Mouse (Mus musculus): ENCODE measurements around the gene Olfr1420.
"Not testable (repeated sequence)": the region's sequence is repeated elsewhere in the genome, so short reads cannot be mapped to it uniquely, and the experiment has no call there.

The Olfr1420 gene

GRCm38 (mm10) chr19:11886265-11886664 lies at the start of gene Olfr1420:
Gene Olfr1420, plus strand, starts transcription at chr19:11886565.
- no peak for DNase-seq (ENCODE audit: low read depth, low spot score)

GRCm38 (mm10) chr19:11839119-11839518 lies 47.2 kb upstream of the Olfr1420 start, which contains the start of gene Olfr1417:
Gene Olfr1417, minus strand, starts transcription at chr19:11839219.
- no peak for DNase-seq (ENCODE audit: low read depth, low spot score)

GRCm38 (mm10) chr19:11846333-11846732 lies 40.0 kb upstream of the Olfr1420 start:
- DNase-seq (ENCODE audit: low read depth, low spot score): peak; percentile 29

DNA sequence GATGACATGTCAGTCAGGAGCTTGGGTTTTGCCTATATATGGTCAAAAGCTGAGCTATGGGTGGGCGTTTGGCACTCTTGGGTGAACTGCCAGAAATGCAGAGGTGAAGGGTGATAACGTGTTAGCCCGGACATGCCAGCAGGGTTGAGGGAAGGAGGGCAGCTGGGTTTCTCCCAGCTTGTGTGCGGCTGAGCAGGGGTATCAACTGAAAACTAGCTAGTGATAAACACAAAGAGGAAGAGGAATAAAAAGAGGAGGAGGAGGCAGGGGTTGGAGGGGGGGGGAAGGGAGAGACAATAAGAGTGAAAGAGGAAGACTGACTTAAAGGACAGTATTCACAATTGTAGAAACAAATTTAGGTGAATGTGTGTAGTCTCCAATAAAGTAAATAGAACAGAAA lies 33.7 kb upstream of the Olfr1420 start:
- no peak for DNase-seq (ENCODE audit: low read depth, low spot score)

GRCm38 (mm10) chr19:11854821-11855220 lies 31.5 kb upstream of the Olfr1420 start:
- DNase-seq (ENCODE audit: low read depth, low spot score): no peak

DNA sequence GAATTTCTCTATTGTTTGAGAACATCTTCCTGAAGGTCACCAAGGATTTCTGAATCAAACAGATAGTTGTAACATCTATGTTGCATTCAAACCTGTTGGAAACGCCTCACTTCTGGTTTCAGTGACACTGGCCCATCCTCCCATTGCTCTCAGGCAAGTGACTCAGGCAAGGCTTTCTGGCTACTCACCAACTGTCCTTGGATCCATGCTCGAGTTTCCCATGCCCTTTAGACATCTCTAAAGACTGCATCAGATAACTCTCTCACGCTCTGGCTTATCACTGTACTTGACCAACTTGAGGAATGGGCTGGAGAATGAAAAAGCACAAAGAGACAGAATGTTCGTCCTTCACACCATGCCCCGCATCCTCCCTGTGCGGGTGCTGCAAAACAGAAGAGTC lies 29.9 kb upstream of the Olfr1420 start:
- no peak for DNase-seq (ENCODE audit: low read depth, low spot score)

DNA sequence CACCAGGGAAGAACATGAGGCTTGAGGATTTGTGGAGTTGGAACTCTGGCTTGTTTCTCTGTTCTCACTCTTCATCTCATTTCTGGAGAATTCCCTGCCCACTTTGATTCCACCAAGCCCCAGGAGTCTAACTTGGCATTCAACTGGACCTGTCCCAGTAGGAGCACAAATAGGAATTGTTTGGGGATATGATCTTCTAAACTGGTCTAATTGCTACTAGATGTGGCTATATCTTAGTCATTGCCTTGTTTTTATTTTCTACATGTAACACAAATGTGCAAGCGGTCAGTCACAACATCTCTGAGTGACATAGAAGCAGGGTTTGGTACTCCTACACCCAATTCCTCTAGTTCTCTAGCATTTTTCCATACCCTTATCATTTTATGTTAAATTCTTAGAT lies 25.4 kb upstream of the Olfr1420 start, which contains the start of gene Olfr1418:
TSS of gene Olfr1418 (minus strand) at position 101 of the 400 bp plus-strand sequence.
- DNase-seq (ENCODE audit: low read depth, low spot score): no peak

DNA sequence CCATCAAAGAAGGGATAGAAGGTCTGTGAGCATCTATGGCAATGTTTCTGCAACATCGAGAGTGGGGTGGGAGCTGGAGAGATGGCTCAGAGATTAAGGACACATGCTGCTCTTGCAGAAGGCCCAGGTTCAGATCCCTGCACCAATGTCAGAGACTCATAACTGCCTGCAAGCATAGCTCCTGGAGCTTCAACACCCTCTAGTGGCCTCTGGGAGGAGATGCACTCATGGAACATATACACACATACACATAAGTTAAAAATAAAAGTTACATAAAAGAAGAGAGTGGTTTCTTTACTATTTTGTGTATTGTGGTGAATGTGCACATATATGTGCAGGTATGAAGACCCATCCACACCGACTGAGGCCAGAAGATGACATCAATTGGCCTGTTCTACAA lies 18.5 kb upstream of the Olfr1420 start:
- no peak for DNase-seq (ENCODE audit: low read depth, low spot score)

GRCm38 (mm10) chr19:11875006-11875405 lies 11.4 kb upstream of the Olfr1420 start, which contains the start of gene Olfr1419:
Gene Olfr1419, minus strand, starts transcription at chr19:11875106.
- no peak for DNase-seq (ENCODE audit: low read depth, low spot score)

- not testable (repeated sequence) for DNase-seq (ENCODE audit: low read depth, low spot score)
Measured at GRCm38 (mm10) chr19:11878404-11878803, 8.0 kb upstream of the Olfr1420 start.

GRCm38 (mm10) chr19:11911021-11911420 lies 24.7 kb downstream of the Olfr1420 start:
- DNase-seq (ENCODE audit: low read depth, low spot score): no peak

GRCm38 (mm10) chr19:11911603-11912002 lies 25.2 kb downstream of the Olfr1420 start:
- DNase-seq (ENCODE audit: low read depth, low spot score): peak; percentile 47

DNA sequence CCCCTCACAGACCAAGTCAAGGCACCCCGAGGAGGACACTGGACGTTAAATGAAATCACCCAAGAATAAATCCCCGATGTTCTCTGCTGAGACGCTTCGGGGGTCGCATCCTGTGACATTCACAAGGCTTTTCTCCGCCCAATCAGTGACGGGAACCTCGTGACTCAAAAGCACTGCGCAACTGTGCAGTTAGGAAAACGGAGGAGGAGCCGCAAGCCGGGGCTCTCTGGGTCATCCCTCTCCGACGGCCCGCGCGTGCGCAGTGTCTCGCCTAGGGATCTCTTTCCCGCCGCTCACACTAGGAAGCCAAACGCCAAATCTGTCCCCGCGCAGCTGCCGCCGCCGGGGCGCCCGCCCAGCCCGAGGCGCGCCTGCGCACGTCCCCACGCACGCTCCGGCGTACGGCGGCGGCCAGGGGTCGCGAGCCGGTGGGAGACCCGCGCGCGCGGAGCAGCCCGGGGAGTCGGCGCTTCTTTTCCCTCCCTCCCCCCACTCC lies 25.7 kb downstream of the Olfr1420 start, which contains the start of gene Patl1:
TSS of gene Patl1 (plus strand) at position 363 of the 496 bp plus-strand sequence.
- peak; percentile 99 for DNase-seq (ENCODE audit: low read depth, low spot score)

DNA sequence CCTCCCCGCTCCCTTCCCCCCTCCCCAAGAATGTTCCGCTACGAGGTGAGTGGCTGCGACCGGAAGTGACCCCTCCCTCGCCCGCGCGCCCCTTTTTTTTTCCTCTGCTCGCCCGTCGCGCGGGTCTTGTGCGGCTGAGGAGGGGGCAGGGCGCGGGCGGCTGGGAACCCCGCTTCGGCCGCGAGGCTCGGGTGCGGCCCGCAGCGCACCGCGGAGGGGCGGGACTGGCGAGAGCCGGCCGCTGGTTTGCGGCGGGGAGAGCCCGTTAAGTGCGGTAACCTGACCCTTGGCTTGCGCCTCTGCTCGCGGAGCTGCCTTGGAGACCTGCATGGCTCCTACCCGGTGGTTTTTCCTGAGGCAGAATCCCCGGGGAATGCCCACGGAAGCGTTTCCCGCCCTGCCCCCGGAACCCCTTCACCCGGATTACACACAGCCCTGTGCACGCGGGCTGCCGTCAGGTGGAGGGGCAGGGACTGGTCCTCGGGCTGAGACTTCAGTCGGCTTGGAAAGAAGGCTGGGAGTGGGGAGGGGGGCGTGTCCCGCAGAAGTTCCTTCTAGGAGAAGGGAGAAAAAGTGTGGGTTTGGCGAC lies 26.3 kb downstream of the Olfr1420 start:
- DNase-seq (ENCODE audit: low read depth, low spot score): peak; percentile 38

DNA sequence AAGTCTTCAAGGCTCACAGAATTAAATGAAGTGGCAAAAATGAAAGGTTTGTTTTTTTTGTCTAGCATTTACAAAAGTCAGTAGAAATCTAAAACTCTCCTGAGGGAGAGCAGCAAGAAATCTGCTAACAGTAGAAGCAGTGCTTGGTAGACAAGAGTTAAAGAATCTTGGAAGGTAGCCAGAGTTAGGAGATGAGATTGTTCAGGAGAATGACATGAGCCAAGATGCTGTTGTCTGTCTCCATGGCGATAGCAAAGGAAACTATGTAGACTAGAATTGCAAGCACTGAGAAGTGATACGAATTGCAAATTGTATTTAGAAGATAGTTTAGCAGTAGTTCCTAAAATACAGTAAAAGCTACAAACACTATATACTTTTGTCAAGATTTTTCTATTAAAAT lies 29.4 kb downstream of the Olfr1420 start:
- peak; percentile 76 for DNase-seq (ENCODE audit: low read depth, low spot score)

DNA sequence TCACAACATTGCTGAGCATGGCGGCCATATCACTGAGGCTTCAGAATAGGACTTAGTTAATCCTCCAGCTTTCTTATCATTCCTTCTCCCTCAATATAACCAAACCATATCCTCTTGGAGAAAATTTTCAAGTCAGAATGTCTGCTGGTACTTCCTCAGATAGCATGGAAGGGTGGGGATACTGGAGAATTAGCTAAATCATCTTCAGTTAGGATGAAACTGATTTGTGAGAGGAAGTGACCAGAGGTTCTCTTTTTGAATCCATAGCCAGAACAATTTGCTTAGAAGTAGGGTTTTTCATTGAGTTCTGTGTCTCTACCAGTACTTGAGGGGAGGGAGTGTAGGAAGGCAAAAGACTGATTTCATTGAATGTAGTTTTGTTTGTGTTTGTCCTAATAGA lies 35.7 kb downstream of the Olfr1420 start:
- DNase-seq (ENCODE audit: low read depth, low spot score): no peak

DNA sequence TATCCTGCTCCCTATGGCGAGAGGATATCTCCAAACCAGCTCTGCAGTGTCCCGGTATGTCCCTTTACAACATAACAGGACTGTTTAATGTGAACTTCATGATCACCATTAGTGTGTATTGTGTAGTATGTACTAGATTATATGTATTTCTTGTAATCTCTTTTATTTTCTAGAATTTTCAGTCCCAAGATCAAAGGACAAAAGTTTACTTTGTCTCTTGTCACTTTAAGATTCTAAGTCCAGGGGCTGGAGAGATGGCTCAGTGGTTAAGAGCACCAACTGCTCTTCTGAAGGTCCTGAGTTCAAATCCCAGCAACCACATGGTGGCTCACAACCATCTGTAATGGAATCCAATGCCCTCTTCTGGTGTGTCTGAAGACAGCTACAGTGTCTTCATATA lies 36.1 kb downstream of the Olfr1420 start:
- DNase-seq (ENCODE audit: low read depth, low spot score): not testable (repeated sequence)

GRCm38 (mm10) chr19:11926380-11926779 lies 40.0 kb downstream of the Olfr1420 start:
- DNase-seq (ENCODE audit: low read depth, low spot score): no peak

DNA sequence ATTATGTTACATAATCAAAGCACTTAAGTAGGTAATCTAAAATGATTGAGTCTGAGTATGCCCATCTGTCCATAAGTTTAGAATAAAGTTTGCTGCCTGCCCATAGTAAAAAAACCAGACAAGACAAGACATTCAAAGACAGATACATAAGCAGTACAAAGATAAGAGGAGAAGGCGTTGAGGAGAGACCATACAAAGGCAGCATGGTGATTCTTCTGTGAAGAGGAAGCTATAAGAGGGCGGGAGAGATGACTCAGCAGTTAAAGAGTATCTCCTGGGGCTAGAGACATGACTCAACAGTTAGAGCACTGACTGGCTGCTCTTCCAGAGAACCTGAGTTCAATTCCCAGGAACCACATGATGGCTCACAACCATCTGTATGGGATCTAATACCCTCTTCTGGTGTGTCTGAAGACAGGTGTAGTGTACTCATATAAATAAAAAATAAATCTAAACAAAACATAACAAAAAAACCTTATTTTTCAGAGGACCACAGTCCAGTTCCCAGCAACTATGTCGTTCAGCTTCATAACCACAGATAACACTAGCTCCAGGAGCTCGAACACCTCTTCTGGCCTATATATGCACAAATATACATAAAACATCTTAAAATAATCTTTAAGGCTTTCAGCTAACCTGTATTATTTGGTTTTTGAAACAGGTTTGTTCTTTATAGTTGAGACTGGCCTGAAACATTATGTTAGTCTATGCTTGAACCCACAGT lies 41.8 kb downstream of the Olfr1420 start:
- DNase-seq (ENCODE audit: low read depth, low spot score): peak; percentile 30

DNA sequence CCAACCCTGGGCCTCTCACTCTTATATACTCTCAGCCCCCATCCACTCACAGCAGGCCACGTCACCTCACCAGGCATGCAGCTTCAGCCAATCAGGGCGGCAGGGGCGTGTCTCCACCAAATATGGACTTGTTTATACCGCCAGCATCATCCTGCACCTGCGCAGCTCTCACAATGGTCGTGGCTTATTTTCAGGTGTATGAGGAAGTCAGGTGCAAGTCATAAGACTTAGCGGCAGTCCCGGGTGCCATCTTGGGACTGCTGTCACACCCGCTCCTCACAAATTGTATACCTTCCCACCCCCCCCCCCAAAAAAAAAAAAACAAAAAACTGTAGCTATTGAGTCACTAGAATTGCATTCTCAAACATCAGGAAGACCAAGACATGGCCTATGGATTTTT lies 60.1 kb downstream of the Olfr1420 start:
- not testable (repeated sequence) for DNase-seq (ENCODE audit: low read depth, low spot score)
